Mouse (Mus musculus): ENCODE results near the gene Cpeb4. TPM values are rescaled to one million over a fixed set of nuclear protein-coding genes. Genes with fewer than 3 reads are reported as not detected.

The Cpeb4 gene
- polyA plus RNA-seq, 1 experiment from 2014 or later = 4.7 TPM

- Histone ChIP-seq H3K9me3 (ENCODE audit: control insufficient read depth, low read length) (no peaks in the 10 kb centered on the region), H3K36me3 (ENCODE audit: control insufficient read depth, insufficient read depth, low read length) (no peaks in the 10 kb centered on the region), H3K9ac (ENCODE audit: low read length) (no peak overlapping the region), H3K4me1 (replicated peaks; ENCODE audit: control insufficient read depth, insufficient read depth, low read length) (no peaks in the 10 kb centered on the region), H3K4me3 (ENCODE audit: low read depth, low read length) (no peak overlapping the region), H3K27me3 (replicated peaks; ENCODE audit: control insufficient read depth, insufficient read depth, low read length) (no peaks in the 10 kb centered on the region), H3K27ac (ENCODE audit: low read depth) (no peak overlapping the region), H3K4me2 (ENCODE audit: low read length) (no peak overlapping the region)
- WGBS = 80% methylated on average over 5 of the region's 5 CpGs
- ATAC-seq (replicated peaks; ENCODE audit: low FRiP score, low TSS enrichment, low read depth) = no peak
- peak; percentile 48 for DNase-seq (ENCODE audit: low spot score)
Measured at GRCm38 (mm10) chr11:31850995-31851394, 21.0 kb upstream of the Cpeb4 start.

DNA sequence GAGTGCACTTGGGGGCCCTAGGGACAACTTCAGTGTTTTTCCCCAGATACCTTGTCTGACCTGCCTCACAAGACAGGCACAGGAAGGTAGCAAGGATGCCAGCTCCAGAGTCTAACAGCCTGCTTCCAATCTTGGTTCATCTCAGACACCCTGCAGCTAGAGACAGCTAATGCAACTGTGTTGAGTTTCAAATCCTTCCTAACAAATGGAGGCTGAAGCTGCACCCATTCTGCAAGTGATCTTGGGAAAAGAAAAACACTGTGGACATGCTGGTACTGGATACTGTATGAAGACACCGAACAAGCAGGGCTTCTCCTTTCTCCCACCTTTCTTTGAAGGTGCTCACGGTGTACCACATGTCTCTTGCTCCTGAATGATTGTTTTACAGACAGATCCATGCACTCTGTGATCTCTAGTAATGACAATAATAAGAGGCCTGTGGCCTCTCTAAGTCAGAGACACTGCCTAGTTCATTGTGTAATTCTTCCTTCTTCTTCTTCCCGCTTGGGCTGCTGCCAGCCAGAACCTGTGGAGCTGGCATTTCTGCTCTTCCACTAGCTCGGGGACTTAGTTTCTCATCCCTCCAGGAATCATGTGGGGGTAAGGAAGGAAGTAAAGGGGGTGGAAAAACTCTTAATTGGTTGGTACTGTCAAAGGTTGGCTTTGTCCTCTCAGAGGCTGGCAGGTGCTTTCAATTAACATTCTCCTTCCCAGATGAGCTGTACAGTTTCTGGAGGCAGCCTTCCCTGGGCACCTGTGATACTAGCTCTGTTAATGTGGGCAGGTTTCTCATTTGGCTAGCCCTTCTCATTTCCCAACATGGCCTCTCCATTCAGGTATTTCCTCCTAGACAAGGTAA, 20.1 kb upstream of the Cpeb4 start:
- no peak overlapping the region for H3K4me2 ChIP-seq (ENCODE audit: low read length)
- H3K9me3 ChIP-seq (ENCODE audit: control insufficient read depth, low read length) = no peaks in the 10 kb centered on the region
- WGBS = 67% methylated on average over 4 of the region's 4 CpGs
- no peak overlapping the region for H3K9ac ChIP-seq (ENCODE audit: low read length)
- H3K36me3 ChIP-seq (ENCODE audit: control insufficient read depth, insufficient read depth, low read length) = no peaks in the 10 kb centered on the region
- no peaks in the 10 kb centered on the region for H3K27me3 ChIP-seq (replicated peaks; ENCODE audit: control insufficient read depth, insufficient read depth, low read length)
- DNase-seq (ENCODE audit: low spot score) (peak; percentile 36), ATAC-seq (replicated peaks; ENCODE audit: low FRiP score, low TSS enrichment, low read depth) (no peak)
- H3K27ac ChIP-seq (ENCODE audit: low read depth) = no peak overlapping the region
- H3K4me1 ChIP-seq (replicated peaks; ENCODE audit: control insufficient read depth, insufficient read depth, low read length) = no peaks in the 10 kb centered on the region
- no peak overlapping the region for H3K4me3 ChIP-seq (ENCODE audit: low read depth, low read length)

DNA sequence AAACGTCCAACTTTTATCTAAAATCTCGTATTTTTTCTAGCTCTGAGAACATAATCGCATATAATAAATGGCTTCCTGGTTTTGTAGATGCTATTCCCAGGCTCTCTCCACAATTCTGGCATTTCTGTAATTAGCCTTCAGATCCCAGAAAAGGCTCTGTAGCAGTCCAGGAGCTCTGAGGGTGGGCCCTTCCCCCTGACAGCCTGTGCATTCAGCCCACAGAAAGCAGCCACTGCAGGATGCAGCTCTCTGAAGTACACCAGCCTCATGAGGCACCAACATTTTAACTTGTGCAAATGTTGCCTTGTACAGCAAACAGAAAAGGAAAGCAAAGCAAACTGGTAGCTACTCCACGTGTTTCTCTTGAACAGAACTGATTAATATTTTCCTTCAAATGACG, 17.1 kb upstream of the Cpeb4 start:
- no peak for ATAC-seq (replicated peaks; ENCODE audit: low FRiP score, low TSS enrichment, low read depth)

GRCm38 (mm10) chr11:31857479-31857878, 14.5 kb upstream of the Cpeb4 start:
- no peak overlapping the region for H3K27ac ChIP-seq (ENCODE audit: low read depth)
- H3K27me3 ChIP-seq (replicated peaks; ENCODE audit: control insufficient read depth, insufficient read depth, low read length) = no peaks in the 10 kb centered on the region
- ATAC-seq (replicated peaks; ENCODE audit: low FRiP score, low TSS enrichment, low read depth) (no peak), DNase-seq (ENCODE audit: low spot score) (no peak)
- H3K4me3 ChIP-seq (ENCODE audit: low read depth, low read length) = no peak overlapping the region
- no peaks in the 10 kb centered on the region for H3K9me3 ChIP-seq (ENCODE audit: control insufficient read depth, low read length)
- H3K36me3 ChIP-seq (ENCODE audit: control insufficient read depth, insufficient read depth, low read length) = no peaks in the 10 kb centered on the region
- no peaks in the 10 kb centered on the region for H3K4me1 ChIP-seq (replicated peaks; ENCODE audit: control insufficient read depth, insufficient read depth, low read length)
- H3K9ac ChIP-seq (ENCODE audit: low read length) = no peak overlapping the region
- no peak overlapping the region for H3K4me2 ChIP-seq (ENCODE audit: low read length)
- 84% methylated on average over 4 of the region's 4 CpGs for WGBS

More for the DNA sequence above, 17.1 kb upstream of the Cpeb4 start:
- no peak overlapping the region for H3K4me2 ChIP-seq (ENCODE audit: low read length)
- no peaks in the 10 kb centered on the region for H3K27me3 ChIP-seq (replicated peaks; ENCODE audit: control insufficient read depth, insufficient read depth, low read length)
- H3K4me1 ChIP-seq (replicated peaks; ENCODE audit: control insufficient read depth, insufficient read depth, low read length) = no peaks in the 10 kb centered on the region
- no peaks in the 10 kb centered on the region for H3K9me3 ChIP-seq (ENCODE audit: control insufficient read depth, low read length)
- no peaks in the 10 kb centered on the region for H3K36me3 ChIP-seq (ENCODE audit: control insufficient read depth, insufficient read depth, low read length)
- H3K27ac ChIP-seq (ENCODE audit: low read depth) = no peak overlapping the region
- H3K9ac ChIP-seq (ENCODE audit: low read length) = no peak overlapping the region
- no peak for DNase-seq (ENCODE audit: low spot score)
- 67% methylated on average over 5 of the region's 5 CpGs for WGBS
- H3K4me3 ChIP-seq (ENCODE audit: low read depth, low read length) = no peak overlapping the region

GRCm38 (mm10) chr11:31861149-31861890, 10.7 kb upstream of the Cpeb4 start:
- H3K27me3 ChIP-seq (replicated peaks; ENCODE audit: control insufficient read depth, insufficient read depth, low read length) = no peaks in the 10 kb centered on the region
- H3K27ac ChIP-seq (ENCODE audit: low read depth) = no peak overlapping the region
- no peak for ATAC-seq (replicated peaks; ENCODE audit: low FRiP score, low TSS enrichment, low read depth)
- DNase-seq (ENCODE audit: low spot score) = no peak
- no peaks in the 10 kb centered on the region for H3K36me3 ChIP-seq (ENCODE audit: control insufficient read depth, insufficient read depth, low read length)
- H3K4me3 ChIP-seq (ENCODE audit: low read depth, low read length) = no peak overlapping the region
- H3K4me2 ChIP-seq (ENCODE audit: low read length) = no peak overlapping the region
- H3K4me1 ChIP-seq (replicated peaks; ENCODE audit: control insufficient read depth, insufficient read depth, low read length) = no peaks in the 10 kb centered on the region
- no peaks in the 10 kb centered on the region for H3K9me3 ChIP-seq (ENCODE audit: control insufficient read depth, low read length)
- WGBS = 83% methylated on average over 6 of the region's 6 CpGs
- no peak overlapping the region for H3K9ac ChIP-seq (ENCODE audit: low read length)

- no peak for ATAC-seq (replicated peaks; ENCODE audit: low FRiP score, low TSS enrichment, low read depth)
- Histone ChIP-seq H3K4me1 (replicated peaks; ENCODE audit: control insufficient read depth, insufficient read depth, low read length) (peaks cover 7% of the 10 kb centered on the region; the same call in 1 of the 2 replicates), H3K36me3 (ENCODE audit: control insufficient read depth, insufficient read depth, low read length) (no peaks in the 10 kb centered on the region), H3K9ac (ENCODE audit: low read length) (no peak overlapping the region), H3K4me2 (ENCODE audit: low read length) (no peak overlapping the region), H3K27ac (ENCODE audit: low read depth) (no peak overlapping the region), H3K4me3 (ENCODE audit: low read depth, low read length) (no peak overlapping the region), H3K27me3 (replicated peaks; ENCODE audit: control insufficient read depth, insufficient read depth, low read length) (no peaks in the 10 kb centered on the region), H3K9me3 (ENCODE audit: control insufficient read depth, low read length) (no peaks in the 10 kb centered on the region)
- DNase-seq (ENCODE audit: low spot score) = no peak
- 75% methylated on average over 4 of the region's 4 CpGs for whole genome bisulfite sequencing
Measured at GRCm38 (mm10) chr11:31867976-31868375, 4.0 kb upstream of the Cpeb4 start.

GRCm38 (mm10) chr11:31870285-31871010, 1.6 kb upstream of the Cpeb4 start:
- peak; percentile 100 for ATAC-seq (replicated peaks; ENCODE audit: low FRiP score, low TSS enrichment, low read depth)
- Histone ChIP-seq H3K9ac (ENCODE audit: low read length) (peak overlapping the region; percentile 65), H3K27me3 (replicated peaks; ENCODE audit: control insufficient read depth, insufficient read depth, low read length) (no peaks in the 10 kb centered on the region), H3K4me1 (replicated peaks; ENCODE audit: control insufficient read depth, insufficient read depth, low read length) (peaks cover 7% of the 10 kb centered on the region; the same call in 1 of the 2 replicates), H3K9me3 (ENCODE audit: control insufficient read depth, low read length) (no peaks in the 10 kb centered on the region), H3K4me3 (ENCODE audit: low read depth, low read length) (peak overlapping the region; percentile 70), H3K36me3 (ENCODE audit: control insufficient read depth, insufficient read depth, low read length) (no peaks in the 10 kb centered on the region), H3K4me2 (ENCODE audit: low read length) (peak overlapping the region; percentile 88), H3K27ac (ENCODE audit: low read depth) (peak overlapping the region; percentile 87)
- peak; percentile 96 for DNase-seq (ENCODE audit: low spot score)
- under 1% methylated on average over 53 of the region's 53 CpGs for WGBS

DNA sequence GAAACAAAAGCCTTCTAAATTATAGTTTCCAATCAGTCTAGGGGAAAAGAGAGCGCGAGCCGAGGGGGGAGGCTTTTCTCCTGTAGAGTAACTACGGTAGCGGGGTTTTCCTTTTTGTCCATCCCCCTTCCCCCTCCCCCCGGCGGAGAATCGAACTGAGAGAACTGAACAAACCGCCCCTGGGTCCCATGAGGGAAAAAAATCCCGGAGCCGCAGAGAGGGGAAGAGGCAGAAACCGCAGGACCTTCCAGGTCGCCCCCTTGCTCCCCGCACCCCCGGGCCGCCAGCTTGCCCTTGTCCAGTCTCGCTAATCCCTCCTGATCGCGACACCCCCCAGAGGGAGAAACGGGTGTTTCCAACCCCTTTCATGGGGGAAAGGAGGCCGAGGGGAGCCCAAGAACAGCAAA, 873 bp upstream of the Cpeb4 start:
- DNase-seq (ENCODE audit: low spot score) = peak; percentile 70
- Histone ChIP-seq H3K9me3 (ENCODE audit: control insufficient read depth, low read length) (no peaks in the 10 kb centered on the region), H3K4me1 (replicated peaks; ENCODE audit: control insufficient read depth, insufficient read depth, low read length) (peaks cover 7% of the 10 kb centered on the region; the same call in 1 of the 2 replicates), H3K36me3 (ENCODE audit: control insufficient read depth, insufficient read depth, low read length) (no peaks in the 10 kb centered on the region), H3K4me3 (ENCODE audit: low read depth, low read length) (peak overlapping the region; percentile 70), H3K27me3 (replicated peaks; ENCODE audit: control insufficient read depth, insufficient read depth, low read length) (no peaks in the 10 kb centered on the region), H3K4me2 (ENCODE audit: low read length) (peak overlapping the region; percentile 88), H3K27ac (ENCODE audit: low read depth) (peak overlapping the region; percentile 47; the same call in 1 of the 2 replicates), H3K9ac (ENCODE audit: low read length) (peak overlapping the region; percentile 65)
- ATAC-seq (replicated peaks; ENCODE audit: low FRiP score, low TSS enrichment, low read depth) = no peak
- 2% methylated on average over 18 of the region's 21 CpGs for WGBS
